Comparison of ENCODE assay signal across 39 mouse cellular contexts in the genomic region with DNA sequence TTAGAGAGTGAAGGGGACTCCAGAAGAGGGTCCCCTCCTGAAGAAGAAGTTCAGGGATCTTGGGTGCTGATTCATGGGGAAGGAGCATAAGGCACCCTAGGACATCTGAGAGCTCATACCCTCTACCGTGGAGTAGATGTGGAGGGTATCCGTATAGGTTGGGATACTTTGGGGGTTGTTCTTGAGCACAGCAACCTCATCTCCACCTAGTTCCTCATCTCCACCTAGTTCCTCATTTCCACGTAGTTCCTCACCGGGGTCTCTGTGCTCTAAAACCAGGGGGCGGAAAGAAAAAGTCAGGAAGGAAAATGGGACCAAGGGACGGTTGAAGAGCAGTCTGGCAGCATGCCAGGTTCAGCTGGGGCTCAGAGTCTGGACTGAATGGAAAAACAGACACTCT. TPM values are rescaled to one million over a fixed set of nuclear protein-coding genes. Genes with fewer than 3 reads are reported as not detected.
"Had no signal": no experiment of that assay in that cellular context is flagged by ENCODE, and none has a peak within 500 bp of the region (broad histone marks: within the 10 kb centered on the region; RNA-seq: fewer than 3 reads in every experiment).

No protein-coding gene starts in this region.

- H3K27me3 ChIP-seq: heart, embryonic 13.5 days; heart, embryonic 15.5 days; hindbrain, embryonic 12.5 days; intestine, embryonic 15.5 days; limb, embryonic 13.5 days; limb, embryonic 15.5 days; liver, embryonic 13.5 days had no signal

- H3K27ac ChIP-seq: heart, adult 2 months; heart, embryonic 13.5 days; heart, embryonic 15.5 days; hindbrain, embryonic 10.5 days; hindbrain, embryonic 12.5 days; hindbrain, embryonic 14.5 days; intestine, embryonic 15.5 days; limb, embryonic 13.5 days; limb, embryonic 15.5 days; liver, embryonic 13.5 days had no signal

- ATAC-seq: forebrain, postnatal 0 days; hindbrain, embryonic 16.5 days; inflammation-experienced regulatory T-cells, adult 6 months; intestine, embryonic 15.5 days; intestine, postnatal 0 days had no signal

- H3K36me3 ChIP-seq: heart, embryonic 13.5 days; heart, embryonic 15.5 days; hindbrain, embryonic 10.5 days; hindbrain, embryonic 12.5 days; intestine, embryonic 15.5 days; limb, embryonic 13.5 days; limb, embryonic 15.5 days; liver, embryonic 13.5 days had no signal

- DNase-seq: forebrain, postnatal 0 days; gastrocnemius, postnatal 14 days; gastrocnemius, postnatal 36 days; heart, adult 2 months; heart, postnatal 14 days; heart, postnatal 36 days; kidney, adult 8-10 months; kidney, postnatal 10 days; kidney, postnatal 25 days; kidney, postnatal 4 days; layer of hippocampus, adult 9-11 months; layer of hippocampus, postnatal 36 days; left cerebral cortex, postnatal 4 days; liver, embryonic 13.5 days had no signal

- H3K4me2 ChIP-seq: heart, embryonic 13.5 days; heart, embryonic 15.5 days; hindbrain, embryonic 12.5 days; hindbrain, embryonic 14.5 days; intestine, embryonic 15.5 days; limb, embryonic 13.5 days; limb, embryonic 15.5 days; liver, embryonic 13.5 days had no signal

- H3K9me3 ChIP-seq: heart, embryonic 13.5 days; heart, embryonic 15.5 days; hindbrain, embryonic 10.5 days; hindbrain, embryonic 12.5 days; intestine, embryonic 15.5 days; limb, embryonic 13.5 days; limb, embryonic 15.5 days; liver, embryonic 13.5 days had no signal

- H3K4me1 ChIP-seq: heart, embryonic 13.5 days; heart, embryonic 15.5 days; hindbrain, embryonic 10.5 days; hindbrain, embryonic 12.5 days; intestine, embryonic 15.5 days; limb, embryonic 13.5 days; limb, embryonic 15.5 days; liver, embryonic 13.5 days had no signal

- H3K4me3 ChIP-seq: heart, adult 2 months; heart, embryonic 13.5 days; heart, embryonic 15.5 days; hindbrain, embryonic 10.5 days; hindbrain, embryonic 12.5 days; intestine, embryonic 15.5 days; limb, embryonic 13.5 days; limb, embryonic 15.5 days; liver, embryonic 13.5 days had no signal

- H3K9ac ChIP-seq: forebrain, postnatal 0 days; heart, embryonic 13.5 days; heart, embryonic 15.5 days; hindbrain, embryonic 12.5 days; hindbrain, embryonic 14.5 days; intestine, embryonic 15.5 days; limb, embryonic 13.5 days; limb, embryonic 15.5 days; liver, embryonic 13.5 days had no signal

RNA-seq across cellular contexts. Expression of a gene that starts 4.0 kb away (rescaled TPM):
- total RNA-seq: forebrain, postnatal 0 days; gastrocnemius, adult 18-20 months; gastrocnemius, adult 8-10 months; gastrocnemius, postnatal 14 days; gastrocnemius, postnatal 36 days; heart, adult 2 months; heart, postnatal 14 days; heart, postnatal 36 days; layer of hippocampus, adult 8-10 months; layer of hippocampus, postnatal 14 days; layer of hippocampus, postnatal 36 days; left cerebral cortex, adult 18-20 months; left cerebral cortex, adult 8-10 months; left cerebral cortex, postnatal 10 days; left cerebral cortex, postnatal 25 days; left cerebral cortex, postnatal 4 days; liver, adult 2 months had no signal
- polyA plus RNA-seq: forebrain, postnatal 0 days; gonadal fat pad, adult 2 months; heart, adult 2 months; heart, embryonic 13.5 days; heart, embryonic 15.5 days; heart, postnatal 0 days; hindbrain, embryonic 12.5 days; hindbrain, embryonic 14.5 days; hindbrain, embryonic 16.5 days; inflammation-experienced regulatory T-cells, adult 6 months; kidney, embryonic 14.5 days; kidney, embryonic 16.5 days; liver, adult 2 months; liver, embryonic 13.5 days had no signal

RNA-seq across cellular contexts. Expression of a gene that starts 38.7 kb away (rescaled TPM):
- total RNA-seq: forebrain, postnatal 0 days; gastrocnemius, adult 18-20 months; gastrocnemius, adult 8-10 months; gastrocnemius, postnatal 14 days; gastrocnemius, postnatal 36 days; heart, adult 2 months; heart, postnatal 14 days; heart, postnatal 36 days; liver, adult 2 months had no signal
- polyA plus RNA-seq: heart, adult 2 months; heart, embryonic 13.5 days; heart, embryonic 15.5 days; heart, postnatal 0 days; inflammation-experienced regulatory T-cells, adult 6 months; intestine, postnatal 0 days; kidney, embryonic 14.5 days; kidney, embryonic 16.5 days; limb, embryonic 11.5 days; liver, adult 2 months; liver, embryonic 13.5 days had no signal
